Mouse (Mus musculus) right cerebral cortex, adult 18-20 months (tissue): Measurements from ENCODE around the gene Hoxb9.
A peak's percentile ranks its signal among the peaks of the same experiment; 100 is the strongest.

Experiments used
- DNase-seq: peaks from one replicate; pipeline ENCODE4 v3.0.0; 2022; ENCODE audit warnings: mixed read lengths

Gene Hoxb9

DNA sequence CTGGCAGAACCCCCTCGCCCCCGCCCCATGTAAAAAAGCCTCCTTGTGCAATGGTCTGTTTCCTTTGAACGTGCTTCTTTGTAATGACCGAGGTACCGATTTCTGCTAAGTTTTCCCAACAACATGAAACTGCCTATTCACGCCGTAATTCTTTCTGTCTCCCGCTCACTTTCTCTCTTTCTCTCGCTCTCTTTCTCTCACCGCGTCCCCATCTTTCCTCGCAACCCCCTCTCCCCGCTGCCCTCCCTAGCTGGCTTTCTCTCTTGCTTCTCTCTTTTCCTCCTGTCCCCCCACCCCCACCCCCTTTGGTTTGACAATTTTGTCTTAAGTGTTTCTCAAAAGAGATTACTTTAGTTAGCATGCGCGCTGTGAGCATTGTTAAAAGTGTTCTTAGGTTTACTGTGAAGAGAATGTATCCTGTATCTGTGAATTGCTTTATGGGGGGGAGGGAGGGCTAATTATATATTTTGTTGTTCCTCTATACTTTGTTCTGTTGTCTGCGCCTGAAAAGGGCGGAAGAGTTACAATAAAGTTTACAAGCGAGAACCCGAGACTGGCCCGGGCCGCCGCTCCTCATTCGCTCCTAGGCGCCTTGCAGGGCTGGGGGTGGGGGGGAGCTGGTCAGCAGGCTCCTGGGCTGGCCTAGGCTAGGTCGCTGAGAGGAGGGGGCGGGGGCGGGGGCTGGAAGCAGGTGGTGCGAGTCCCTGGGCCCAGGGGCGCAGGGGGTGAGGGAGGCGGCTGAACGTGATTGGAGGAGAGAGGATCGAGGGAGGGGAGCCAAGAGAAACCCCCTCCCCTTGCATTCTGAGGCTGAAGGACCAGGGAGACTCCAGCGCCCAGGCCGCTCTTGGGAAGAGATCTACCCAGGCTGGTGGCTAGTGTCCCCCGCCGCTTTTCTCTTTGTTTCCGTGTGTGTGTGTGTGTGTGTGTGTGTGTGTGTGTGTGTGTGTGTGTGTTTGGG, 13.8 kb downstream of the Hoxb9 start:
- no peak for DNase-seq

DNA sequence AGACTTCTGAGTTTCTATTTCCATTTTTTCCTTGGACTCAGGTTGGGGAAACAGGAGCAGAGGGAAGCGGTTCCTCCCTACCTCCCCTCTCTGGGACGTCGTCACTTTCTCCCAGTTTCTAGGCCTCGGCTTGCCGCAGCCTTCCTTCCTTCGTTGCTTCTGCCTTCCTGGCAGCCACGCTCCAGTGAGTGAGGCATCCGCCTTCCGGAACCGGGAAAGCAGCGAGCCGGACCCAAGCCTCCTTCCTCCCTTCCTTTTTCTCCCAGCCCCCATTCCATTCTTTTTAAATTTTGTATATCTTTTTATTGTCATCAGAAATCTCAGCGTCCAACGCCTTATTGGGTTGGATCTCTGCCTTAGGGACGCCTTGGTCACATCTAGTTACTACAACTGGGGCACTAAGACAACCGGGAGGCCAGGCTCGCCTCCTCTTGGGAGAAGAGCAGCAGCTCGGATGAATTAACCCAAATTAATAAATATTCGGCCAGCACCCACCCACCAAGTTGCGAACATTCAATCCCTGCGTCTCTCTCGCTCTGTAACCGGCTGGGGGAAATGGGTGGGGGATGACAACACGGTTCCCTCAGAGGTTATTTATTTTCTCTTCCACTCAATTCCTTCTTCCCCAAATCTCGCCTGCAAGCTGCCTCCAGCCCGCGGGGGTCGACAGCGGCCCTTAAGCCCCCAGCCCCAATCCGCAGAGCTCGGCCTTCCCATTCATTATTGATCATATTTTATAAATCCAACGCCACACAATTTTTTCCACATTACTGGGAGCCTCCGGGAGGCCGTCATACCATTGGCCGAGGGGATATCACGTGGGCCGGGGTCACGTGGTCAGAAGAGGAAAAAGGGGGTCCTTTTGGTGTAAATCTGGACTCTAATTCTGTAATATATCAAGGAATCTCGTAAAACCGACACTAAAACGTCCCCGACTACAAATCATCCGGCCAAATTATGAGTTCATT, 14.8 kb downstream of the Hoxb9 start, which contains the start of gene Hoxb7:
Gene Hoxb7 (plus strand): TSS at position 853 of the 968 bp plus-strand sequence.
- DNase-seq, result no peak

DNA sequence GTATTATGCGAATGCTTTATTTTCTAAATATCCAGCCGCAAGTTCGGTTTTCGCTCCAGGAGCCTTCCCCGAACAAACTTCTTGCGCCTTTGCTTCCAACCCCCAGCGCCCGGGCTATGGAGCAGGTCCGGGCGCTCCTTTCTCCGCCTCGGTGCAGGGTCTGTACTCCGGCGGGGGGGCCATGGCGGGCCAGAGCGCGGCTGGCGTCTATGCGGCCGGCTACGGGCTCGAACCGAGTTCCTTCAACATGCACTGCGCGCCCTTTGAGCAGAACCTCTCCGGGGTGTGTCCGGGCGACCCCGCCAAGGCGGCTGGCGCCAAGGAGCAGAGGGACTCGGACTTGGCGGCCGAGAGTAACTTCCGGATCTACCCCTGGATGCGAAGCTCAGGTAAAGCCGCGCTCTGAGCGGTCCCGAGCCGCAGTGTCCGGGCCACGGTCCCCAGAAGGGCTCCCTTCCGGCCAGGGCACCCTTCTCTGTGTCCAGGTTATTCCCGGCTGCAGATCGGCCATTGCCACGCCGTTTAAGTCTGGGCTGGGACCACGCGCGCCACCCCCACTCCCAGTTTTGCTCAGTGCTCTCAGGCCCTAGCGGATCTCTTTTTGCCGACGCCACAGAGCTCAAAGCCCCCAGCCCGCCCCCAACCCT, 15.6 kb downstream of the Hoxb9 start:
- no peak for DNase-seq

DNA sequence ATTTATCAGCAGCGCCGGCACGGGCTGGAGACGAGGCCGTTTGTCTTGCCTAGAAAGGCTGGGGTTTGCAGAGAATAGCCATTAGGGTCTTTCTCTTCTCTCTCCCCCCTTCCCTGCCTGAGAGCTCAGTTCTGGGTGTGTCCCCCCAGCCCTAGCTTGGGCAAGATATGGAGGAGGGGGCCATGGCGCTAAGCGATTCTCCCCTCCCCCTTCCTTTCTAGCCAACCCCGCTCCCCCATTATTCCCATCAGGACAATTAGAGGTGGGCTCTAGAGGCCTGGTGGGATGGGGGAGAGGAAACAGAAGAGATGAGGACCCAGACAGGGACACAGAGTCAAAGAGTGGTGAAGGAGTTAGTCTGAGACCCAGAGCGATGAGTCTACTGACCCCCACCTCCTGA, 16.2 kb downstream of the Hoxb9 start:
- DNase-seq, result no peak

DNA sequence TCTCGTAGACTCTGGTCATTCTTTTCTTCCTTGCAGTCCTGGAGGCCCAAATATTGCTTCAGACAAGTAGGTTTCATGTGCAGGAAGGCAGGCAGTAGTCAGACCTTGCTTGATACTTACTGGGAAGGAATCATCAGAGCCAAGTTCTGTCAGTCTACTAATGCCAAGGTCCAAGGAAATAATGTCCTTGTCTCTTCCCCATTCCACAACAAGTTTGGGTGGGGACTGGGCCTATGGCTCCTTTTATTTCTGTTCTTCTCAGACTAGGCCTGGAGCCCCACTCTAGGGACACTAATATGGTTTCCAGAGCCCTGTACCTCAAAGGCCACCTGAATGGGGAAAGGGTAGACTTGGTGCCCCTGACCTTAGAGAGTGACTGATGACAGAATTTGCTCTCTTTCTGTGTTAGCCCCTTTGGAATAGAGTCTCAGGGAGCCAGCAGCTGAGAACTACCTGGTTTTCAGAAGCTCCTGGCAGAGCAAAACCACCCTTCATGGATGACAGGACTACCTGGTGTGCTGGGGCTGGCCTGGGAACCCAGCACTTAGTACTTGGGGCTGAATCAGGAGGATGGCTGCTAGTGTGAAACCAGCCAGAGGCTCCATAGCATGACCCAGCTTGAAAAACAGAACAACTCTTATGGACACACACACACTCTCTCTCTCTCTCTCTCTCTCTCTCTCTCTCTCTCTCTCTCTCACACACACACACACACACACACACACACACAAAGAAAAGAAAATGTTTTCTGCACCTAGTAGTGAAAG, 17.4 kb downstream of the Hoxb9 start:
- no peak for DNase-seq

DNA sequence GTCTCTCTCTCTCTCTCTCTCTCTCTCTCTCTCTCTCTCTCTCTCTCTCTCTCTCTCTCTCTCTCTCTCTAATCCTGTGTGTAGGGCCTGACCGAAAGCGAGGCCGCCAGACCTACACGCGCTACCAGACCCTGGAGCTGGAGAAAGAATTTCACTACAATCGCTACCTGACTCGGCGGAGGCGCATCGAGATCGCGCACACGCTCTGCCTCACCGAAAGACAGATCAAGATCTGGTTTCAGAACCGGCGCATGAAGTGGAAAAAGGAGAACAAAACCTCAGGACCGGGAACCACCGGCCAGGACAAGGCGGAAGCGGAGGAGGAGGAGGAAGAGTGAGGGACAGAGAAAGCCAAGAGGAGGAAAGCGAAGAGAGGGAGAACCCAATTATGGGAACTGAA, 18.0 kb downstream of the Hoxb9 start:
- DNase-seq, result no peak

DNA sequence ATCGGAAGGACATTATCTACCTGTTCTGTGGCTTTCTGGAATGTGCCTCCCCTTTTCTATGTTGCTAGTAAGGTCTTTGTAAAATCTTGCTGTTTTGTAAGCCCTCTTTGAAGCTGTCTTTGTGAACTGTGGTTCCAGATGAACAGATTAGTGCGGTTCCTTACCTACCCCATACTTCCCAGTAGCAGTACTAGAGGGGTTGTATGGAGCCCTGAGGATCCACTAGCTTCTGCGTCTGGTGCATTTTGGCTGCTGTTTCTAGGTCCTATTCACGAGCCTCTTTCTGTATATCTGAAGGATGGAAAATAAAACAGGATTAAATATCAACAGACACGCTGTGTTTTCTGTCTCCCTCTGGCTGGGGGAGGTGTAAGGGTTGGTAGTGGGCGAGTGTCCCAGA, 18.6 kb downstream of the Hoxb9 start:
- DNase-seq, result no peak

DNA sequence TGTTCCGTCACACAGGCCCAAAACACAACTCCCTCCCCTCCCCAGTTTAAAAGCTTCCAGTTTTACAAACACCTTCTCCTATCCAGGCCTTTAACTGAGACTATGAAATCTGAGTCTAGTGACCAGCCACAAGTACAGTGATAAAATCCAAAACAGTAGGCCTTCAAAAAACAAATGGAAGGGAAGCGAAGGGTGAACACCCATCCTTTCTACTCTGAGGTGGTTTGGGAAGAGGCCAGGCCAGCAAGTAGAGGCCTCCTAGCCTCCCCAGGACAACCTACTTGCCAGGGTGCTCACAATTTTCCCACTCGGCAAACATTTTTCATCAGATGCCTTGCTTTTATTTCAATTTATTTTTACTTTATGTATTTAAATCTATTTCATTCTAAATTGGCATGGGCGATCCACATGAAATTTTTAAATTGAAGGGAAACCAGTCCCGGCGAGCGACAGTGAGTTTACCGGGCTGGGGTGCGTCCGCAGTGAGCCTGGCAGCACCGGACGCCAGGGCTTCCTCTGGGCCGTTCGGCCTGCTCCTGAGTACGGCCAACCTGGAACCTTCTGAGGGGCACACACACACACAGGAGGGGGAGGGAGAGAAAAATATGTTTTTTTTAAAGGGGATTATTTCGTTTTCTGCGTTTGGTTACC, 19.6 kb downstream of the Hoxb9 start:
- DNase-seq, result no peak

DNA sequence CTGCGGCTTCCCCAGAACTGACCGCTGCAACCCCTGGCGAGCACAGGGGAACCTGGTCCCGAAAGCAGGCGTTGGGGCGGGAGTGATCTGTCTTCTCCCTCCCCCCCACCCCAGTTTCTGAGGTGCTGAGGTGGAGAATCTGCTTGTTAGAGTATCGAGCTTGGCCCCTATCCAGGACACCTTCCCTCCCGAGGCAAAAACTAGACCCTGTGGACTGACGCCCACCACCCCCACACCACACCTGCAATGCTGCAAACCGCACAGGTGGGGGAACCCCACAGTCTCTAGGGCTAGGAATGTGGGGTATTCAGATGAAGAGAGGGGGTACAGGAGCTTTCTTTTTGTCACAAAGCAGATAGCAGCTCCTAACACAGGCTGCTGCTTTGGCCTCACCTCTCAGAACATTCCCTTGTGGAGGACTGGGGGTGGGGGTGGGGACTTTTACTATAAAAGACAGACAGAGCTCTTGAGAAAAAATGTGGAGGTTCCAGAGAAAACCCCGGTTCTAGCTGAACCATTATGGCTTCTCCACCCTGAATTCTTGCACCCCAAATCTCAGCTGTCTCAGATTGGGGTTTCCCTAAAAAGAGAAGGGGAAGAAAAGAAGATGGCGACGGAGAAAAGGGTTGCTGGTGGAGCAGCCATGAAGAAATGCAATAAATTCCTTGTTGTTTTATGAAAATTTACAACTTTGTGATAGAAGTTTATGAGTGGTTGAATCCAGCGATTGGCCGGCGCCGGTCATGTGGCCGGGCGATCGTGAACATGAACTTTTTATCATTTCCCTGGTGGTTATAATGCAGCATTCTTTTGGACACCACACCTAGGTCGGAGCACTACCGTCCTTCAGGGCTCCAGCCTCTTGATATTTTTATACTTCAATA, 20.7 kb downstream of the Hoxb9 start, which contains the start of gene Hoxb6:
Gene Hoxb6 (plus strand): TSS at position 796 of the 884 bp plus-strand sequence.
- no peak for DNase-seq

DNA sequence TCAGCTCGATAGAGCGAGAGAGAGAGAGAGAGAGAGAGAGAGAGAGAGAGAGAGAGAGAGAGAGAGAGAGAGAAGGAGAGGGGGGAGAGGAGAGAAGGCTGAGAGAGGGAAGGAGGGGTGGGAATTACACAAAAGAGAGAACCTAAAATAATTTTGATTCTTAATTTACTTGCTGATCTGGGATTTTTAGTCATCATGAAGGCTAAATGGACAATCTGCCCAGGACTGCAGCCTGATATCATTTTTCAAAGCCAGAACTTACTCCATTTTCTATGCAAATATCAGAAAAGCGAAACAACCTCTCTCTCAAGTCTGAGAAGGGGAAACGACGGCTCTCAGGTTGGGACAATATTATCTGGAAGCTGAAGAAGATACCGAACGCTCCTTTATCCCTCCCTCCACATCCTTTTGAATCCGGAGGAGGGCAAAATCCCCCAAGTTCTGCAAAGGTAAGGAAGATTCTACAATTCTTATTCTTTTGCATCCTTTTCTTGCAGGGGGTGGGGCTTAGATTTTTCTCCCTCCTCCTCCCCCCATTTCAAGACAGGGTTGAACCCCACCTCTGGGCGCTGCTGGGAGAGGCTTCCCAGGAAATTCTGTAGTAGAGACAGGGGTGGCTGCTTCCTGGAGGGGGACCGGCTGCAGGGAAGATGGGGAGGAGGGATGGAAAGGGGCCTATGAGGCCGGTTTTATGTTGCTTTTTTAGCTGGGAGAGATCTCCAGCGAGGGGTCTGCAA, 21.5 kb downstream of the Hoxb9 start:
- DNase-seq, result no peak

DNA sequence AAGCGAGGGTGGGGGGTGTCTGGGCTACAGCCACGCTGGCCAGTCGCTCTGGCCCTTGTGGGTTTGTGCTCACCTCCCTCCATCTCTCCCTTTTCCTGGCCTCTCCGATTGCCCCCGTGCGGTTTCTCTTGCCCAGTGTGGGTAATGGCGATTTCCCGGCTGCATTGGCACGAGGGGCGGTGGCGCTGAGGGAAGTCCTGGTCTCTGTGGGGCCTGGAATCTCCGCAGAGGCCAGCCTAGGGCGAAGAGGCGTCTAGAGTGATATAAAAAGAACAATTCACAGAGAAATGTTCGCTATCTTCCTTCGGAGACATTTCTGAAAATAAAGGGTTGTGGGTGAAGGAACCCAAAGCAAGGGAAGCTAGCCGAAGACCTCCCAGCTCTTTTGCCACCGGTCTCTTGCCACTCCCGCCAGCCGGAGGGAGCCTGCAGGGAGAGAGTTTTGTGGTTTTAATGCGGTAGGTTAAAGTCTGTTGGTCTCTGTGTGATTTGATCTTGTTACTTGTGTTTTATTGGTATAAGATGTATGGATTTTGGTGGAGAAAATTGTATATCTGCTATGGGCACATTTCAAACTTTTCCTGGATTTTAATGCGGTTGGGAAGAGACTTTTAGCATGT, 22.2 kb downstream of the Hoxb9 start:
- DNase-seq, result no peak

DNA sequence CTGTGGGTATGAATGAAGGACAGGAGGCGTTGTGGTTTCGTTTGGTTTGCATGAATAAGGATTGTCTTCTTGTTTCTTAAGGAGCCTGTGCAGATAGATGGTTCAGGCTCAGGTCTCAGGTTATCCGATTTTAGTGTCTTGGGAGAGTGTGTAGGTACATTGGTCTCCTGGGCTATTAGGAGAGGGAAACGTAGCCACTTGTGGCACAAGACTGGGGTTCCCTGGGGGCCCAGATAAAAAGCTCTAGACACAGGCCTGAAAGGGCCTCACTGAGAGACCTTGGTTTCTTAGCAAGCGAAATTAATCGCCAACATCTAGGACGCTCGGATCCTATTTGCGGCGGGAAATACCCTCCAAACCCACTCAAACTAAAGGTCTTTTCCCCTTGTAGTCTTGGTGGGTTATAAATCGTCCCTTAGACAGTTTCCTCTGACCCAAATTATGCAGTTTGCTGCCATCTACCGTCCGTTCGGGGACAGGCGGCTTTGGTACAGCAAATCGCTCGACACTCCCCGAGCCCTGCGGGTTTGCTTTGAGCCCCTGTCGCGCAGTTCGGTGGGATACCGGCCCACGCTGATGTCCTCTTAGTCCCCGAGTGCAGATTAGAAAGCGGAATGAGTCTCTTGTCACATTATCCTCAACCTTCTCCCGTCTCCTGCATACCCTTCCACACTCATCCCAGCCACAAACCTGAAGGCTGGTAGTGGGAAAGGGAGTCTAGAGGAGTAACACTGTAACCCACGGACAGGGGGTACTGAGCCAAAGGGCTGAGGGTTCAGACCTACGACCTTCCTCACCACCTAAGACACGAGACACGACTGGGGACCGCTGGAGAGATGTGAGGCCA, 23.2 kb downstream of the Hoxb9 start:
- DNase-seq, result peak; percentile 14

DNA sequence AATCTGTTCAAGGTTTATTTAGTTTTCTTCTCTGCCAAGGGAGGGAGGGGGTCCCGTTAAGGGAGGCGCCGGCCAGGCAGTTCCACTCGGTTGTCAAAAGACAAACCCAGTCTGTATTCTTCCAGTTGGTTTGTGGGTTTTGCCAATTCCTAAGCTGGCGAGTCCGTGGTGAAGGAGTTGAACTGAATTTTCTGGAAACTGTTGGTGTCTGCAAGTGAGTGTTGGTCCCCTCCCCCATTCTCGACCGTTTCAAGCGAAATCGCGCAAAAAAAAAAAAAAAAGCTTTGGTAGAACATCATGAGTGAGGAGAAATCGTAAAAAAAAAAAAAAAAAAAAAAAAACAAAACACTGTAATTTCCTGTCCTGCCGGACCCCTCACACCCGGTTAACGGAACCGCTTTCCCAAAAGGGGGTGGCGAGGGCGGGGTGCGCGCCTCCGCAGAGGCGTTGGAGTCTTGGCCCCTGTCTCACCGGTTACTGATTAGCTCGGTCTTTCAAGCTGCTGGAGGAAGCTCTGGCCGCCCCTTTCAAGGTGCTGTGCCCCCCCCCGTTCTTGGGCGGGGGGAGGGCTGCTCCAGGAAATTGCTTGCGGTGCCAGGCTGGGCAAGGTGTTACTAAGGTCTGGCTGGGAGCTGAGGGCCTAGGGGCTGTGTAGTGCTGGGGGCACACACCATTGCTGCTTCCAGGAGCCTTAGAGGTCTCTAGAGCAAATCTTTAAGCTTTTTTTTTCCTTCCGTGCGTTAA, 24.0 kb downstream of the Hoxb9 start:
- DNase-seq, result no peak

DNA sequence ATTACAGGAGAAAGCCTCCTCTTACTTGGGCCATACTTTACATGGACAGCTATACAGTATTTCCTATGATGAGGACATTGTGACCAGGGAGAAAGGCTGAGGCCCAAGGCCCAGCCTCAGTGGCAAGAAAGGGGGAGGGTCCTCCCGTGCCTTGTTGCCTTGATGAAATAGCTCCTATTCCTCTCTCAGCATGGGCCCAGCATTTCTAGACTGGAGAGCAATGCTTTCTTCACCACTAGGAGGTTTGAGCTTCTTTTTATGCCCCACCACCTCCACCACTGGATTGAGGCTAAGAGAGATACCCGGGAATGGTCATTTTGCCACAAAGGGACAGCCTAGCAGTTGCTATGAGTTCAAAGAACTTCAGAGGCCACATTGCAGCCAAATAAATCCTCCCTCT, 25.7 kb downstream of the Hoxb9 start:
- DNase-seq, result no peak

DNA sequence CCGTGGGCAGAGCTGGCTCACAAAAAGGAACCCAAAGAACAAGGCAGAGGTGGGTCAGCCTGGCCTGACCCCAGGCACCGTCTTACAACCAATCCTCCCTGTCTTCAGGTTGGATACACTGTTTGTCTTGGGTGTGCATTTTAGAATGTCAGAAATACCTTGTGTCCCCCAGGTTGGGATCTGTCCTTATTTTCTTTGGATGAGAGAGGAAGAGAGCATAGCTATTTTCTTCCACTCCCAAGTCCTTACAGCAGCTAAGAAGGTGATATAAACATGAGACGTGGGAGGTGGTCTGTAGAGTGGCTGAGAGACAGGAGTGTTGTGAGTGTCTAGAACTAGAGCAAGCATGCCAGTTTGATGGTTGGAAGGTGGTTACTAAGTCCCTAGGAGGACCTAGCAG, 26.2 kb downstream of the Hoxb9 start:
- DNase-seq, result no peak

DNA sequence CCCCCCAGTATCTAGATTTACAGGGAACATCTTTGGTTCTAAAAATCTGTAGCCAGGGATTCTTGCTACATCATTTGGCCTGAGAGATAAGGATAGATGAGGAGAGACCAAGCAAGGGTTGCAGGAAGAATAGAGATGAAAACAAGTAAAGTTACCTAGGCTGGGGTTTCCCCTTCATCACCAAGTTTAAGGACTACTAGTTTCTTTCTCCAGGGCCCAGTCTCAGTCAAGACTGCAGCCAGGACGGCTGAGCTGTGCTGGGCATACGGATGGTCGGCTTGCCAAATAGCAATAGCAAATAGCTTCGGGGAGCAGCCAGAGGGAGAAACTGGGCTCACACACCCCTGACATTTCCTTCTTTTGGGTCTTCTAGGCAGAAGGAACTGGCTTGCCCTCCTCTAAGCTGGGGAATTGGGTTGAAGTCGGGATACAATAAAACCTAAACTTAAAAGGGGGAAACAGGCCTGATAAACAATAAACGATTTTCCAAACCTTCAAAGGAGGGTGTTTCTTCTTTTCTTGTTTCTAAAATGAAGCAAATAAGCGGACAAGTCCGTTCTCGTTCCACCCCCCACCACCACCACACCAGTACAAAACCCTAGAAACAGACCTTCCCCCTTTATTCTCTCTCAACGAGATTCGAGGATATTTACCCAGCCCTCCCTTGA, 26.8 kb downstream of the Hoxb9 start:
- no peak for DNase-seq
